Mouse (Mus musculus) kidney, embryonic 14.5 days (tissue): ENCODE data around the gene Clec4d. TPM values are rescaled to one million over a fixed set of nuclear protein-coding genes. Genes with fewer than 3 reads are reported as not detected.
"Not testable (repeated sequence)": the region's sequence is repeated elsewhere in the genome, so short reads cannot be mapped to it uniquely, and the experiment has no call there.

Experiments
- ATAC-seq: fragments of 200-750 bp; cut with Nextera tagmentation; 2 replicates; pipeline ENCODE4 v1.8.0; 2017; ENCODE audit warnings: moderate number of reproducible peaks, mild to moderate bottlenecking, moderate TSS enrichment, moderate library complexity; ENCODE audit not compliant: low FRiP score, low TSS enrichment
- H3K27ac ChIP-seq: fragments of 300-500 bp; sonication (generic); 2 replicates; pipeline ENCODE4 v1.5.1; 2014; ENCODE audit warnings: low read depth, mild to moderate bottlenecking, low read length, moderate library complexity, mixed read lengths
- H3K27me3 ChIP-seq: fragments of 300-500 bp; sonication (generic); 2 replicates; pipeline ENCODE4 v1.6.1; 2014; ENCODE audit warnings: mild to moderate bottlenecking, low read length; ENCODE audit not compliant: control insufficient read depth, insufficient read depth
- H3K36me3 ChIP-seq: fragments of 300-500 bp; sonication (generic); 2 replicates; pipeline ENCODE4 v1.6.1; 2014; ENCODE audit warnings: low read length, mixed read lengths; ENCODE audit not compliant: control insufficient read depth, insufficient read depth
- H3K4me1 ChIP-seq: fragments of 300-500 bp; sonication (generic); 2 replicates; pipeline ENCODE4 v1.6.1; 2014; ENCODE audit warnings: low read length, mixed read lengths; ENCODE audit not compliant: control insufficient read depth, insufficient read depth
- H3K4me2 ChIP-seq: fragments of 300-500 bp; sonication (generic); replicated peaks from 2 replicates; pipeline ENCODE4 v1.6.1; 2014; ENCODE audit warnings: low read depth, mild to moderate bottlenecking, low read length
- H3K4me3 ChIP-seq: fragments of 300-500 bp; sonication (generic); 2 replicates; pipeline ENCODE4 v1.5.1; 2014; ENCODE audit warnings: mild to moderate bottlenecking, low read length
- H3K9ac ChIP-seq: fragments of 300-500 bp; sonication (generic); 2 replicates; pipeline ENCODE4 v1.6.1; 2014; ENCODE audit warnings: low read depth, mild to moderate bottlenecking, low read length, moderate library complexity
- H3K9me3 ChIP-seq: fragments of 300-500 bp; sonication (generic); 2 replicates; pipeline ENCODE4 v1.6.1; 2016; ENCODE audit warnings: low read length; ENCODE audit not compliant: control insufficient read depth
- WGBS: fragments of 180-500 bp; shearing (Covaris S2); extraction: QIAGEN DNeasy Blood & Tissue Kit; methylation state at CpG from one replicate; pipeline ENCODE4 v1.1.7; 2014; 5-methylcytosine and 5-hydroxymethylcytosine counted together
- polyA plus RNA-seq: library from polyadenylated mRNA; unstranded; fragments of >200 nt; fragmentation: Nextera tagmentation; extraction: Ambion mirVana; gene quantifications from 2 replicates; pipeline ENCODE4 v1.2.1, GENCODE M21; 2014

The Clec4d gene
- polyA plus RNA-seq: 0.23 TPM in 1 of 2 replicates, not detected in the other

DNA sequence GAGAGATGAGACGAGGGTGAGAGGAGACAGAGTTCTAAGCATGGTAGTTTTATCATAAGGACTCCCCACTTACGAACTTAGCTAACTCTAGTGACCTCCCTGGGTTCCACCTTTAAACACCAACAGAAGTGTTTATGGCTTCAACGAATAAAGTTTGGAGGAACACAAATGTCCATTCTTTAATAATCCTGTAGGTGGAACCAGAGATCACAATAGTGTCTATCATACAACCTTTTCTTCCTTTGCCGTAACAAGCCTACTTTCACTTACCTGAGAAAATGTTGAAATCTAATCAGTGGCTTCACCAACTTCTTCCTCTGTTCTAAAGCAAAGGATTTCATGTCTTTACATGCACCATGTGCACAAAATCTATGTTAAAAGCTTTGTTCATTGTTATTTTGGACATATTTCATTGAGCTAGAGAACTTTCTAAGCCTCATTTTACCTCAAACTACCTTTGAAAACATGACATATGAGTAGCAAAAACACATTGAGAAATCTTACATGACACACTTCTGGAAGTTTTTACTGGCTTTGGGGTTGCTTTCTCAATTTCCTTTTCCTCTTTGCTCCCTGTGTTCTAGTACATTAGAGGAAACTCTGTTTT is at the start of gene Clec4d:
TSS of gene Clec4d (plus strand) at position 557 of the 607 bp plus-strand sequence.
- no peaks in the 10 kb centered on the region for H3K4me1 ChIP-seq
- H3K27ac ChIP-seq: no peak within 1 kb of the TSS
- 73% methylated on average over 4 of the region's 4 CpGs for WGBS
- H3K4me2 ChIP-seq: no peak within 1 kb of the TSS
- no peak for ATAC-seq
- no peaks in the 10 kb centered on the region for H3K9me3 ChIP-seq
- H3K9ac ChIP-seq: no peak within 1 kb of the TSS
- no peak within 1 kb of the TSS for H3K4me3 ChIP-seq
- no peaks in the 10 kb centered on the region for H3K36me3 ChIP-seq
- H3K27me3 ChIP-seq: no peaks in the 10 kb centered on the region

- no peaks in the 10 kb centered on the region for H3K9me3 ChIP-seq
- ATAC-seq: no peak
- no peak overlapping the region for H3K27ac ChIP-seq
- no peak overlapping the region for H3K4me2 ChIP-seq
- 61% methylated on average over 2 of the region's 2 CpGs for WGBS
- H3K27me3 ChIP-seq: no peaks in the 10 kb centered on the region
- no peak overlapping the region for H3K4me3 ChIP-seq
- no peaks in the 10 kb centered on the region for H3K4me1 ChIP-seq
- H3K9ac ChIP-seq: no peak overlapping the region
- no peaks in the 10 kb centered on the region for H3K36me3 ChIP-seq
These were observed 34.3 kb upstream of the Clec4d start for GRCm38 (mm10) chr6:123227519-123228166.

GRCm38 (mm10) chr6:123229644-123230043 is 32.3 kb upstream of the Clec4d start, which contains the start of gene Clec4n:
TSS of gene Clec4n (plus strand) at chr6:123229843.
- WGBS: 71% methylated on average over 3 of the region's 3 CpGs
- Histone ChIP-seq H3K9ac (no peak within 1 kb of the TSS), H3K27ac (no peak within 1 kb of the TSS)

DNA sequence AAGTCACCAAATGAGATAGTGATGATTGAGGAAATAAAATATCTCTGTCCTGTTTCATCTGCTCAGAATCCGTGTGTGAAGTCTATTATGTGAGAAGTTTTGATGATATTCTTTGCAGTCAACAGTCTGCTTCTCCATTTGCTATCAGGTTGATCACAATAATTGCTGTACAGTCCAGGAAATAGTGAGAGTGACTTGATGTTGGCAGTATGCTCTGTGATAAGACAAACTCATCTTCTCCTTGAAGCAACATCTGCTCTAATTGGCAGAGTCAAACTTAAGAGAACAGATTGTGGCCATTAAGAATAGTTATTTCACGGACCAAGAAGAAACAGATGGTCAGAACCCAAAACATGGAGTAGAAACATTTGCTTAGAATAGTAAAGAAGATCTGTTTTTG is 30.8 kb upstream of the Clec4d start:
- no peak overlapping the region for H3K9ac ChIP-seq
- ATAC-seq: no peak
- H3K27me3 ChIP-seq: no peaks in the 10 kb centered on the region
- H3K36me3 ChIP-seq: no peaks in the 10 kb centered on the region
- H3K9me3 ChIP-seq: no peaks in the 10 kb centered on the region
- no peaks in the 10 kb centered on the region for H3K4me1 ChIP-seq
- WGBS: 72% methylated on average over 2 of the region's 2 CpGs
- no peak overlapping the region for H3K27ac ChIP-seq
- no peak overlapping the region for H3K4me3 ChIP-seq
- H3K4me2 ChIP-seq: no peak overlapping the region

More at GRCm38 (mm10) chr6:123229644-123230043, 32.3 kb upstream of the Clec4d start, which contains the start of gene Clec4n:
- Histone ChIP-seq H3K27me3 (no peaks in the 10 kb centered on the region), H3K4me2 (no peak within 1 kb of the TSS), H3K36me3 (no peaks in the 10 kb centered on the region), H3K4me1 (no peaks in the 10 kb centered on the region), H3K9me3 (no peaks in the 10 kb centered on the region), H3K4me3 (no peak within 1 kb of the TSS)
- ATAC-seq: no peak

DNA sequence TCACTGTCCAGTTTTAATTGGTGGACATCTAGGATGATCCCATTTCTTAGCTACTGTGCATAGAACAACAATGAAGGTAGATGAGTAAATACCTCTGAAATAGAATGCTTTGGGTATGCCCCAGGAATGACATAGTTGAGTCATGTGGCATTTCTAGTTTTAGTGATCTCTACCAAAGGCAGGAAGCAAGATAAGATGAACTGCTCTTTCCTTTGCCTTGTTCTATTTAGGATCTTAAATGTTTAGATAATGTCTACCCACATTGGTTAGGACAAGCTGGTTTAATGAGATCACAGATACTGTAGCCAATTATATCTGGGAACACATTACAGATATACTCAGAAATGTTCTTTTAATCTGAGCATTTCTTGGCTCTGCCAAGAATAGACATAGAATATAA is 24.3 kb upstream of the Clec4d start:
- H3K4me2 ChIP-seq: no peak overlapping the region
- H3K27me3 ChIP-seq: no peaks in the 10 kb centered on the region
- no peak overlapping the region for H3K4me3 ChIP-seq
- no peaks in the 10 kb centered on the region for H3K9me3 ChIP-seq
- H3K4me1 ChIP-seq: no peaks in the 10 kb centered on the region
- no peak overlapping the region for H3K9ac ChIP-seq
- no peak overlapping the region for H3K27ac ChIP-seq
- no peak for ATAC-seq
- no peaks in the 10 kb centered on the region for H3K36me3 ChIP-seq

GRCm38 (mm10) chr6:123244201-123244600 is 17.7 kb upstream of the Clec4d start:
- no peaks in the 10 kb centered on the region for H3K9me3 ChIP-seq
- no peak overlapping the region for H3K9ac ChIP-seq
- H3K27ac ChIP-seq: no peak overlapping the region
- no peaks in the 10 kb centered on the region for H3K4me1 ChIP-seq
- ATAC-seq: no peak
- no peaks in the 10 kb centered on the region for H3K27me3 ChIP-seq
- H3K36me3 ChIP-seq: no peaks in the 10 kb centered on the region
- H3K4me3 ChIP-seq: no peak overlapping the region
- 92% methylated on average over 5 of the region's 5 CpGs for WGBS
- no peak overlapping the region for H3K4me2 ChIP-seq

GRCm38 (mm10) chr6:123248862-123249261 is 13.0 kb upstream of the Clec4d start:
- not testable (repeated sequence) for H3K27me3 ChIP-seq, H3K4me1 ChIP-seq, H3K4me3 ChIP-seq, H3K27ac ChIP-seq, H3K4me2 ChIP-seq, H3K9me3 ChIP-seq, H3K36me3 ChIP-seq, H3K9ac ChIP-seq, ATAC-seq
- WGBS: 83% methylated on average over 2 of the region's 2 CpGs

GRCm38 (mm10) chr6:123252735-123253134 is 9.2 kb upstream of the Clec4d start:
- H3K36me3 ChIP-seq: no peaks in the 10 kb centered on the region
- no peak overlapping the region for H3K4me2 ChIP-seq
- no peak overlapping the region for H3K4me3 ChIP-seq
- H3K9me3 ChIP-seq: no peaks in the 10 kb centered on the region
- H3K27me3 ChIP-seq: no peaks in the 10 kb centered on the region
- no peak overlapping the region for H3K9ac ChIP-seq
- H3K4me1 ChIP-seq: no peaks in the 10 kb centered on the region
- no peak for ATAC-seq
- no peak overlapping the region for H3K27ac ChIP-seq

- Histone ChIP-seq H3K27ac (no peak overlapping the region), H3K9me3 (no peaks in the 10 kb centered on the region), H3K4me3 (no peak overlapping the region), H3K9ac (no peak overlapping the region), H3K36me3 (no peaks in the 10 kb centered on the region), H3K27me3 (no peaks in the 10 kb centered on the region), H3K4me1 (no peaks in the 10 kb centered on the region), H3K4me2 (no peak overlapping the region)
- WGBS: 70% methylated on average over 3 of the region's 3 CpGs
- ATAC-seq: no peak
These were observed 3.0 kb upstream of the Clec4d start for GRCm38 (mm10) chr6:123258946-123259345.
